32 mouse cellular contexts compared by ENCODE assay signal in genomic region chr4:128787023-128787939, GRCm38 (mm10). TPM values are rescaled to one million over a fixed set of nuclear protein-coding genes. Genes with fewer than 3 reads are reported as not detected.
DNase-seq lines count a peak whose midpoint lies in the region; ATAC-seq and TF ChIP-seq lines count a peak whose summit lies in the region.
"Had no signal": no experiment of that assay in that cellular context is flagged by ENCODE, and none has a peak within 500 bp of the region (broad histone marks: within the 10 kb centered on the region; RNA-seq: fewer than 3 reads in every experiment).

No protein-coding gene starts in this region.

- H3K4me2 ChIP-seq in midbrain, embryonic 13.5 days (replicated peaks) = no peak overlapping the region
- no peak overlapping the region for H3K4me2 ChIP-seq in midbrain, postnatal 0 days (ENCODE audit: low read depth, low read length, poor library complexity, severe bottlenecking)
- H3K4me2 ChIP-seq in kidney, embryonic 14.5 days (replicated peaks; ENCODE audit: low read depth, low read length) = no peak overlapping the region
- H3K4me2 ChIP-seq: forebrain, embryonic 13.5 days; heart, embryonic 12.5 days; hindbrain, embryonic 14.5 days; limb, embryonic 15.5 days; liver, embryonic 13.5 days; neural tube, embryonic 15.5 days had no signal

- no peak overlapping the region for H3K4me3 ChIP-seq in midbrain, embryonic 13.5 days (replicated peaks)
- no peak overlapping the region for H3K4me3 ChIP-seq in midbrain, postnatal 0 days (ENCODE audit: low read depth, low read length)
- no peak overlapping the region for H3K4me3 ChIP-seq in kidney, embryonic 14.5 days (ENCODE audit: low read length)
- H3K4me3 ChIP-seq: forebrain, embryonic 13.5 days; heart, embryonic 12.5 days; limb, embryonic 10.5 days; limb, embryonic 15.5 days; liver, embryonic 13.5 days; neural tube, embryonic 15.5 days had no signal

- DNase-seq in frontal cortex, postnatal 14 days (ENCODE audit: low spot score in 2 of 2) = no peak
- DNase-seq in midbrain, postnatal 0 days (ENCODE audit: low spot score) = no peak
- DNase-seq in CD4-positive, CD25-positive, alpha-beta regulatory T cell, adult 2 months (ENCODE audit: low read depth, low spot score) = peak; percentile 47
- DNase-seq in induced T-regulatory cell, adult 2 months (ENCODE audit: low read depth) = peak; percentile 64
- DNase-seq in kidney, adult 8-10 months = no peak
- DNase-seq: adrenal gland, postnatal 36 days; cerebellum, adult 2 months; cerebellum, postnatal 14 days; heart, postnatal 4 days; kidney, adult 18-20 months; kidney, postnatal 10 days; layer of hippocampus, adult 9-11 months; liver, embryonic 13.5 days; lung, adult 2 months; lung, postnatal 10 days; midbrain, embryonic 14.5 days; right cerebral cortex, adult 18-20 months; thymus, postnatal 4 days had no signal

- H3K9ac ChIP-seq in midbrain, embryonic 13.5 days (replicated peaks) = no peak overlapping the region
- H3K9ac ChIP-seq in midbrain, postnatal 0 days (replicated peaks; ENCODE audit: low read length, poor library complexity, severe bottlenecking) = no peak overlapping the region
- no peak overlapping the region for H3K9ac ChIP-seq in kidney, embryonic 14.5 days (ENCODE audit: low read depth, low read length)
- H3K9ac ChIP-seq: forebrain, embryonic 13.5 days; heart, embryonic 12.5 days; hindbrain, embryonic 14.5 days; limb, embryonic 15.5 days; liver, embryonic 13.5 days; neural tube, embryonic 15.5 days had no signal

- 88% methylated on average over 24 of the region's 24 CpGs for WGBS in midbrain, embryonic 13.5 days
- WGBS in midbrain, postnatal 0 days = 83% methylated on average over 24 of the region's 24 CpGs
- WGBS in kidney, embryonic 14.5 days = 88% methylated on average over 24 of the region's 24 CpGs

- H3K9me3 ChIP-seq in midbrain, embryonic 13.5 days = no peaks in the 10 kb centered on the region
- no peaks in the 10 kb centered on the region for H3K9me3 ChIP-seq in midbrain, postnatal 0 days (ENCODE audit: low read length)
- no peaks in the 10 kb centered on the region for H3K9me3 ChIP-seq in kidney, embryonic 14.5 days (ENCODE audit: control insufficient read depth, low read length)
- H3K9me3 ChIP-seq: forebrain, embryonic 13.5 days; heart, embryonic 12.5 days; limb, embryonic 10.5 days; limb, embryonic 15.5 days; liver, embryonic 13.5 days; neural tube, embryonic 15.5 days had no signal

- peaks cover 80% of the 10 kb centered on the region for H3K36me3 ChIP-seq in midbrain, embryonic 13.5 days
- H3K36me3 ChIP-seq in midbrain, postnatal 0 days (ENCODE audit: insufficient read depth, low read length) = peaks cover 44% of the 10 kb centered on the region
- H3K36me3 ChIP-seq in kidney, embryonic 14.5 days (ENCODE audit: control insufficient read depth, insufficient read depth, low read length) = peaks cover 82% of the 10 kb centered on the region

- ATAC-seq in frontal cortex, adult (ENCODE audit: low TSS enrichment) = peak; percentile 41; the same call in 1 of the 2 replicates
- ATAC-seq in midbrain, embryonic 13.5 days = peak; percentile 11; the same call in 1 of the 2 replicates
- no peak for ATAC-seq in midbrain, postnatal 0 days (ENCODE audit: low FRiP score)
- ATAC-seq in kidney, embryonic 14.5 days (ENCODE audit: low FRiP score, low TSS enrichment) = no peak
- ATAC-seq: forebrain, embryonic 13.5 days; Patski had no signal

- no peaks in the 10 kb centered on the region for H3K27me3 ChIP-seq in midbrain, embryonic 13.5 days
- H3K27me3 ChIP-seq in midbrain, postnatal 0 days (ENCODE audit: insufficient read depth, low read length) = no peaks in the 10 kb centered on the region
- no peaks in the 10 kb centered on the region for H3K27me3 ChIP-seq in kidney, embryonic 14.5 days (ENCODE audit: control insufficient read depth, insufficient read depth, low read length)
- H3K27me3 ChIP-seq: forebrain, embryonic 13.5 days; heart, embryonic 12.5 days; limb, embryonic 15.5 days; liver, embryonic 13.5 days; neural tube, embryonic 15.5 days; Patski had no signal

- H3K27ac ChIP-seq in midbrain, embryonic 13.5 days = no peak overlapping the region
- H3K27ac ChIP-seq in midbrain, postnatal 0 days (ENCODE audit: low read depth, low read length) = no peak overlapping the region
- no peak overlapping the region for H3K27ac ChIP-seq in kidney, embryonic 14.5 days (ENCODE audit: low read depth, low read length)
- H3K27ac ChIP-seq: forebrain, embryonic 13.5 days; hindbrain, embryonic 14.5 days; limb, embryonic 10.5 days; limb, embryonic 15.5 days; liver, embryonic 13.5 days; macrophage; neural tube, embryonic 15.5 days had no signal

- no peak for TF ChIP-seq CTCF in midbrain, postnatal 0 days (IDR thresholded peaks at IDR 0.05)

- peaks cover 14% of the 10 kb centered on the region for H3K4me1 ChIP-seq in midbrain, embryonic 13.5 days (replicated peaks)
- H3K4me1 ChIP-seq in midbrain, postnatal 0 days (ENCODE audit: insufficient read depth, low read length) = no peaks in the 10 kb centered on the region
- H3K4me1 ChIP-seq in kidney, embryonic 14.5 days (ENCODE audit: control insufficient read depth, insufficient read depth, low read length) = no peaks in the 10 kb centered on the region
- H3K4me1 ChIP-seq: neural tube, embryonic 15.5 days had no signal

RNA-seq across cellular contexts. Expression of gene Zfp362, which starts 18.6 kb away (rescaled TPM):
- 38.8 and 44.0 TPM in 2 replicates for polyA plus RNA-seq in midbrain, embryonic 13.5 days (2015; fragmentation: Nextera tagmentation; extraction: Ambion mirVana)
- total RNA-seq in midbrain, postnatal 0 days (2014; rRNA removed) = 26.7 and 33.3 TPM in 2 replicates
- 24.8 and 27.0 TPM in 2 replicates for polyA plus RNA-seq in midbrain, postnatal 0 days (2015; fragmentation: Nextera tagmentation; extraction: Ambion mirVana)
- 33.4 and 37.8 TPM in 2 replicates for polyA plus RNA-seq in kidney, embryonic 14.5 days (2014; fragmentation: Nextera tagmentation; extraction: Ambion mirVana)

RNA-seq across cellular contexts. Expression of gene A3galt2, which starts 32.1 kb away (rescaled TPM):
- polyA plus RNA-seq in midbrain, embryonic 13.5 days (2015; fragmentation: Nextera tagmentation; extraction: Ambion mirVana) = 0.23 and 0.58 TPM in 2 replicates
- 0.19 and 0.38 TPM in 2 replicates for total RNA-seq in midbrain, postnatal 0 days (2014; rRNA removed)
- 0.05 TPM in 1 of 2 replicates, not detected in the other for polyA plus RNA-seq in midbrain, postnatal 0 days (2015; fragmentation: Nextera tagmentation; extraction: Ambion mirVana)
- polyA plus RNA-seq in kidney, embryonic 14.5 days (2014; fragmentation: Nextera tagmentation; extraction: Ambion mirVana) = 0.23 and 0.49 TPM in 2 replicates
- total RNA-seq: gastrocnemius, adult 18-20 months; granulocyte monocyte progenitor cell, adult 5-6 weeks; MEL had no signal
- polyA plus RNA-seq: liver, embryonic 13.5 days; macrophage had no signal

Comparison
In these comparisons a context has a peak if more than half of its experiments do, and no peak if none do; other contexts are left out.
1. ATAC-seq: peak in frontal cortex, adult (single experiment) and midbrain, embryonic 13.5 days (single experiment); none in midbrain, postnatal 0 days (single experiment) and kidney, embryonic 14.5 days (single experiment).
2. DNase-seq: peak in CD4-positive, CD25-positive, alpha-beta regulatory T cell, adult 2 months (single experiment) and induced T-regulatory cell, adult 2 months (single experiment); none in frontal cortex, postnatal 14 days (0 of 2), midbrain, postnatal 0 days (single experiment) and kidney, adult 8-10 months (0 of 2).